17 mouse cellular contexts compared by ENCODE assay signal in the genomic region with DNA sequence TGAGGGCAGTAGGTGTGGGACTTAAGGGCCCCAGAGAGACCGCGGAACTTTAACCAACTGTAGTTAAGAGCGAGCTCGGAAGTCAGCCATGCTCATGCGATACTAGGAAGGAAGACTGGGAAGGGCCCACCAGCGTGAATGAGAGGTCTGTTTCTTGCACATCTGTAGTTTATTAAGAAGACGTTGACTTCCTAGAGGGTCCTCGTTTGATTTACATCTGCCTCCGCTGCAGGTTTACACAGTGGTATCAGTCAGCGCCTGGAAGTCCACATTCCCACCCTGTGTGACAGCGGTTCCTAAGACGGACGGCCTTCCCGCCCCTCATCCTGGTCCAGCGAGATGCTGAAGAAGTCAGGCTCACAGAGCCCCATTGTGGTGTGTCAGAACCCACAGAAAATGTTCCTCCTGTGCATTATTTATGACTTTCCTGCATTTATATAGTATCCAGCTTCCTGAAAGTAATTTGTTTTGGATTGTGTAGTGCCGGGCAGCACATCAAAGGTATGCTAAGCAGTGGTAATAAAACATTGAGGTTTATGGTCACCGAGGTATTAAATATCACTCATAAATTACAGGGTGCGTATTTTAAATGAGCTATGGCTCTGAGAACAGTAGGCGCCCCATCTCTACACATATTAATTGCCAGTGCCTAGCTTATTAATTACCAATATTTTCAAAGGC.
DNase-seq lines count a peak whose midpoint lies in the region; ATAC-seq and TF ChIP-seq lines count a peak whose summit lies in the region.
"Had no signal": no experiment of that assay in that cellular context is flagged by ENCODE, and none has a peak within 500 bp of the region (broad histone marks: within the 10 kb centered on the region; RNA-seq: fewer than 3 reads in every experiment).

No protein-coding gene starts in this region.

- no peak for TF ChIP-seq EP300 in stomach, postnatal 0 days (optimal IDR thresholded peaks at IDR 0.05)

- no peak overlapping the region for H3K4me3 ChIP-seq in kidney, postnatal 0 days (replicated peaks; ENCODE audit: low read depth, low read length)
- H3K4me3 ChIP-seq in embryonic facial prominence, embryonic 12.5 days: no peak overlapping the region
- 0 out of 2 replicates have a peak overlapping the region, but pooled peaks have one; percentile 6 for H3K4me3 ChIP-seq in limb, embryonic 12.5 days (replicated peaks)
- H3K4me3 ChIP-seq in neural tube, embryonic 15.5 days (replicated peaks): no peak overlapping the region
- H3K4me3 ChIP-seq in stomach, postnatal 0 days (ENCODE audit: low read depth, low read length): no peak overlapping the region
- H3K4me3 ChIP-seq: gastrocnemius, adult 2 months; left cerebral cortex, adult 2 months; liver, embryonic 12.5 days had no signal

- no peaks in the 10 kb centered on the region for H3K36me3 ChIP-seq in kidney, postnatal 0 days (ENCODE audit: insufficient read depth, low read length)
- no peaks in the 10 kb centered on the region for H3K36me3 ChIP-seq in embryonic facial prominence, embryonic 12.5 days
- no peaks in the 10 kb centered on the region for H3K36me3 ChIP-seq in limb, embryonic 12.5 days
- H3K36me3 ChIP-seq in neural tube, embryonic 15.5 days: no peaks in the 10 kb centered on the region
- H3K36me3 ChIP-seq in stomach, postnatal 0 days (ENCODE audit: control insufficient read depth, insufficient read depth, low read length): no peaks in the 10 kb centered on the region
- H3K36me3 ChIP-seq: liver, embryonic 12.5 days had no signal

- no peak overlapping the region for H3K9ac ChIP-seq in kidney, postnatal 0 days (ENCODE audit: low read depth, low read length)
- no peak overlapping the region for H3K9ac ChIP-seq in embryonic facial prominence, embryonic 12.5 days
- no peak overlapping the region for H3K9ac ChIP-seq in limb, embryonic 12.5 days (replicated peaks)
- no peak overlapping the region for H3K9ac ChIP-seq in neural tube, embryonic 15.5 days (replicated peaks)
- H3K9ac ChIP-seq in stomach, postnatal 0 days (ENCODE audit: low read length): no peak overlapping the region
- H3K9ac ChIP-seq: liver, embryonic 12.5 days had no signal

- 15% methylated on average over 19 of the region's 19 CpGs for WGBS in kidney, postnatal 0 days
- 30% methylated on average over 19 of the region's 19 CpGs for WGBS in embryonic facial prominence, embryonic 12.5 days
- 8% methylated on average over 19 of the region's 19 CpGs for WGBS in limb, embryonic 12.5 days
- WGBS in neural tube, embryonic 15.5 days: 46% methylated on average over 19 of the region's 19 CpGs
- 51% methylated on average over 19 of the region's 19 CpGs for WGBS in stomach, postnatal 0 days

- no peak for TF ChIP-seq CTCF in kidney, postnatal 0 days (IDR thresholded peaks at IDR 0.05; ENCODE audit: low read depth)
- TF ChIP-seq CTCF in stomach, postnatal 0 days (IDR thresholded peaks at IDR 0.05; ENCODE audit: low read depth): no peak

- no peaks in the 10 kb centered on the region for H3K27me3 ChIP-seq in kidney, postnatal 0 days (ENCODE audit: insufficient read depth, low read length)
- H3K27me3 ChIP-seq in embryonic facial prominence, embryonic 12.5 days: no peaks in the 10 kb centered on the region
- no peaks in the 10 kb centered on the region for H3K27me3 ChIP-seq in limb, embryonic 12.5 days
- H3K27me3 ChIP-seq in neural tube, embryonic 15.5 days (replicated peaks): no peaks in the 10 kb centered on the region
- H3K27me3 ChIP-seq in stomach, postnatal 0 days (ENCODE audit: control insufficient read depth, insufficient read depth, low read length): no peaks in the 10 kb centered on the region; the same call in 1 of the 2 replicates
- H3K27me3 ChIP-seq: liver, embryonic 12.5 days had no signal

- 0 out of 2 replicates have a peak, but pooled peaks cover 5% of the 10 kb centered on the region for H3K4me1 ChIP-seq in kidney, postnatal 0 days (replicated peaks; ENCODE audit: insufficient read depth, low read length)
- peaks cover 13% of the 10 kb centered on the region for H3K4me1 ChIP-seq in embryonic facial prominence, embryonic 12.5 days
- peaks cover 17% of the 10 kb centered on the region for H3K4me1 ChIP-seq in limb, embryonic 12.5 days (replicated peaks)
- peaks cover 3% of the 10 kb centered on the region; the same call in 1 of the 2 replicates for H3K4me1 ChIP-seq in neural tube, embryonic 15.5 days
- H3K4me1 ChIP-seq in stomach, postnatal 0 days (replicated peaks; ENCODE audit: control insufficient read depth, insufficient read depth): no peaks in the 10 kb centered on the region
- H3K4me1 ChIP-seq: liver, embryonic 12.5 days had no signal

- peak; percentile 75 for DNase-seq in kidney, postnatal 0 days (ENCODE audit: low spot score)
- DNase-seq in kidney, postnatal 25 days: no peak
- no peak for DNase-seq in thymus, postnatal 36 days
- no peak for DNase-seq in stomach, postnatal 0 days (ENCODE audit: low spot score)
- DNase-seq: adrenal gland, postnatal 25 days; gastrocnemius, adult 2 months; kidney, postnatal 10 days; lung, postnatal 14 days; thymus, postnatal 14 days had no signal

- H3K9me3 ChIP-seq in kidney, postnatal 0 days (replicated peaks; ENCODE audit: low read length): no peaks in the 10 kb centered on the region
- H3K9me3 ChIP-seq in embryonic facial prominence, embryonic 12.5 days: no peaks in the 10 kb centered on the region
- H3K9me3 ChIP-seq in limb, embryonic 12.5 days: no peaks in the 10 kb centered on the region
- H3K9me3 ChIP-seq in neural tube, embryonic 15.5 days (replicated peaks): no peaks in the 10 kb centered on the region
- H3K9me3 ChIP-seq in stomach, postnatal 0 days (ENCODE audit: control insufficient read depth, low read length): no peaks in the 10 kb centered on the region
- H3K9me3 ChIP-seq: liver, embryonic 12.5 days had no signal

- 0 out of 2 replicates have a peak overlapping the region, but pooled peaks have one; percentile 19 for H3K4me2 ChIP-seq in kidney, postnatal 0 days (ENCODE audit: low read length)
- peak overlapping the region; percentile 30 for H3K4me2 ChIP-seq in embryonic facial prominence, embryonic 12.5 days (replicated peaks)
- H3K4me2 ChIP-seq in limb, embryonic 12.5 days: peak overlapping the region; percentile 52
- no peak overlapping the region for H3K4me2 ChIP-seq in neural tube, embryonic 15.5 days
- no peak overlapping the region for H3K4me2 ChIP-seq in stomach, postnatal 0 days (replicated peaks; ENCODE audit: low read depth)
- H3K4me2 ChIP-seq: heart, embryonic 11.5 days; liver, embryonic 12.5 days; midbrain, embryonic 11.5 days had no signal

- ATAC-seq in kidney, postnatal 0 days (replicated peaks; ENCODE audit: low FRiP score, low read depth): no peak; the same call in 1 of the 2 replicates
- peak; percentile 64; the same call in 1 of the 2 replicates for ATAC-seq in embryonic facial prominence, embryonic 12.5 days (ENCODE audit: insufficient number of reproducible peaks, insufficient read depth, low FRiP score, low TSS enrichment)
- ATAC-seq in limb, embryonic 12.5 days (ENCODE audit: insufficient number of reproducible peaks, insufficient read depth, low FRiP score, low TSS enrichment, low read depth): peak; percentile 81
- peak; percentile 53; the same call in 1 of the 2 replicates for ATAC-seq in neural tube, embryonic 15.5 days (ENCODE audit: low FRiP score)
- ATAC-seq in stomach, postnatal 0 days (ENCODE audit: low FRiP score, low TSS enrichment): no peak
- ATAC-seq: CD4-positive, CD25-positive, alpha-beta regulatory T cell, adult 4 months; liver, embryonic 12.5 days had no signal

- H3K27ac ChIP-seq in kidney, postnatal 0 days: no peak overlapping the region
- peak overlapping the region; percentile 43; the same call in 1 of the 2 replicates for H3K27ac ChIP-seq in embryonic facial prominence, embryonic 12.5 days
- H3K27ac ChIP-seq in limb, embryonic 12.5 days: peak overlapping the region; percentile 60
- H3K27ac ChIP-seq in neural tube, embryonic 15.5 days (replicated peaks): no peak overlapping the region
- H3K27ac ChIP-seq in stomach, postnatal 0 days (replicated peaks): no peak overlapping the region
- H3K27ac ChIP-seq: gastrocnemius, adult 2 months; left cerebral cortex, adult 2 months; liver, embryonic 12.5 days had no signal

Comparison
In these comparisons a context has a peak if more than half of its experiments do, and no peak if none do; other contexts are left out.
1. ATAC-seq: peak in embryonic facial prominence, embryonic 12.5 days (single experiment), limb, embryonic 12.5 days (single experiment) and neural tube, embryonic 15.5 days (single experiment); none in kidney, postnatal 0 days (single experiment) and stomach, postnatal 0 days (single experiment).
2. H3K27ac ChIP-seq: peak in embryonic facial prominence, embryonic 12.5 days (single experiment) and limb, embryonic 12.5 days (single experiment); none in kidney, postnatal 0 days (single experiment), neural tube, embryonic 15.5 days (single experiment) and stomach, postnatal 0 days (single experiment).
3. H3K4me2 ChIP-seq: peak in kidney, postnatal 0 days (single experiment), embryonic facial prominence, embryonic 12.5 days (single experiment) and limb, embryonic 12.5 days (single experiment); none in neural tube, embryonic 15.5 days (single experiment) and stomach, postnatal 0 days (single experiment).